ENCODE assay signal across 8 mouse cellular contexts in the genomic region with DNA sequence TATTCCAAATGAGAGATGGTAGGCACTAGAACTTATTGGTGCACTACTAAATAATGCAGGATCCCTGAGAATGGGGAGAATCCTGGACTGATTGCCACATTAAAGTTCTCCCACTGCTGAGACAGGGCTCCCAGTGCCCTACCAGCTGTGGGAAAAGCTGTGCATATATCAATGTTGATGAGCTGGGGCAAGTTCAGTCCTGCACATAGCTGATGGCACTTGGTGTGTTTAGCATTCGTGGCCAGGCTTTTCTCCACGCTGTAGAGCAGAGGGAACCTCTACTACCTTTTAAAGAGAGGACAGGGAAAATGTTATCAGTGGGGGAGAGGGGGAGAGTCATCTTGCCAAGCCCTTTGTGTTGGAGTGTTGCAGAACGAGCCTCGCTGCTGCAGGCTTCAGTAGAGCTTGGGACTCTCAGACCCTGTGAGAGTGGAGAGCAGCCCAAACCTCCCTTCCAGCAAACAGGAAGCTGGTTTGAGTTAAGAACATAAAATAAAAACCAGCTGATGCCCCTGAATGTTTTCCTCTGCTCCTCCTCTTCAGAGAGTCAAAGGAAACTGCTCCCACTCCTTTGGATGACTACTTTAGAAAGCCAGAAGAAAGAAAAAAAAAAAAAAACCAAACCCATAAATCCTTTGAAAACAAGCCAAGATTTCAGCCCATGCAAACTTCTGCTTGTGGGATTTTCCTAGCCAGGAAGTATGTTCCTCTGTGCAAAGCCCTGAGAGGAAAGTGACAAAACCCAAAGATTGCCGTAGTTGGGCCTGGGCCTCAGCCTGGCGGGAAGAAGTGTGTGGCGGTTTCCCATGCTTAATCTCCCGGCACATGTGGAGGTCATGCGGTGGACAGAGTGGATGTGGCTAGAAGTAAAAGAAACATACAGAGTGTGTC. TPM values are rescaled to one million over a fixed set of nuclear protein-coding genes. Genes with fewer than 3 reads are reported as not detected.
DNase-seq lines count a peak whose midpoint lies in the region; ATAC-seq and TF ChIP-seq lines count a peak whose summit lies in the region.

No protein-coding gene starts in this region.

- H3K9me3 ChIP-seq in kidney, embryonic 16.5 days (ENCODE audit: low read length): no peaks in the 10 kb centered on the region
- no peaks in the 10 kb centered on the region for H3K9me3 ChIP-seq in neural tube, embryonic 13.5 days

- no peaks in the 10 kb centered on the region for H3K36me3 ChIP-seq in thymus, adult 2 months (ENCODE audit: control insufficient read depth, insufficient read depth, low read length)
- H3K36me3 ChIP-seq in kidney, embryonic 16.5 days (ENCODE audit: insufficient read depth, low read length): peaks cover 4% of the 10 kb centered on the region; the same call in 1 of the 2 replicates
- peaks cover 16% of the 10 kb centered on the region for H3K36me3 ChIP-seq in neural tube, embryonic 13.5 days

- no peak overlapping the region for H3K4me2 ChIP-seq in kidney, embryonic 16.5 days (replicated peaks; ENCODE audit: low read depth, low read length)
- H3K4me2 ChIP-seq in neural tube, embryonic 13.5 days: no peak overlapping the region

- H3K4me1 ChIP-seq in thymus, adult 2 months (replicated peaks; ENCODE audit: control insufficient read depth, insufficient read depth, low read length): no peaks in the 10 kb centered on the region
- H3K4me1 ChIP-seq in kidney, embryonic 16.5 days (ENCODE audit: insufficient read depth, low read length): peaks cover 30% of the 10 kb centered on the region
- H3K4me1 ChIP-seq in neural tube, embryonic 13.5 days (replicated peaks): peaks cover 15% of the 10 kb centered on the region

- peak overlapping the region; percentile 28 for H3K9ac ChIP-seq in kidney, embryonic 16.5 days (replicated peaks; ENCODE audit: low read length)
- no peak overlapping the region for H3K9ac ChIP-seq in neural tube, embryonic 13.5 days

- no peaks in the 10 kb centered on the region for H3K27me3 ChIP-seq in thymus, adult 2 months (ENCODE audit: control insufficient read depth, insufficient read depth, low read length)
- no peaks in the 10 kb centered on the region for H3K27me3 ChIP-seq in kidney, embryonic 16.5 days (ENCODE audit: insufficient read depth, low read length)
- no peaks in the 10 kb centered on the region for H3K27me3 ChIP-seq in neural tube, embryonic 13.5 days

- TF ChIP-seq CTCF in thymus, adult 2 months (IDR thresholded peaks at IDR 0.05; ENCODE audit: borderline replicate concordance, control insufficient read depth, extremely low read depth, insufficient read depth, low read length, poor library complexity): no peak

- ATAC-seq in kidney, embryonic 16.5 days (ENCODE audit: low FRiP score, low TSS enrichment): peak; percentile 64
- ATAC-seq in neural tube, embryonic 13.5 days (ENCODE audit: low read depth): no peak; the same call in 1 of the 2 replicates

- no peak for DNase-seq in thymus, adult 2 months
- DNase-seq in thymus, postnatal 14 days: no peak
- peak; percentile 39 to 53 for DNase-seq in heart, adult 9 months (ENCODE audit: low spot score in 2 of 2)
- no peak for DNase-seq in urinary bladder, adult 18-20 months (ENCODE audit: low spot score in 2 of 2)
- DNase-seq in thymus, postnatal 4 days: no peak
- DNase-seq in gastrocnemius, postnatal 4 days (ENCODE audit: low spot score in 2 of 2): no peak

- WGBS in thymus, adult 2 months: 50% methylated on average over 9 of the region's 9 CpGs
- WGBS in kidney, embryonic 16.5 days: 37% methylated on average over 9 of the region's 9 CpGs
- WGBS in neural tube, embryonic 13.5 days: 74% methylated on average over 9 of the region's 9 CpGs

- H3K4me3 ChIP-seq in thymus, adult 2 months (ENCODE audit: control insufficient read depth, insufficient read depth, low read length): no peak overlapping the region
- H3K4me3 ChIP-seq in kidney, embryonic 16.5 days (ENCODE audit: low read length): no peak overlapping the region
- no peak overlapping the region for H3K4me3 ChIP-seq in neural tube, embryonic 13.5 days

- H3K27ac ChIP-seq in thymus, adult 2 months (ENCODE audit: control insufficient read depth, insufficient read depth, low read length): peak overlapping the region; percentile 21; the same call in 1 of the 2 replicates
- H3K27ac ChIP-seq in kidney, embryonic 16.5 days (ENCODE audit: low read length): peak overlapping the region; percentile 90
- peak overlapping the region; percentile 80 for H3K27ac ChIP-seq in neural tube, embryonic 13.5 days (replicated peaks)

- TF ChIP-seq POLR2A in thymus, adult 2 months (IDR thresholded peaks at IDR 0.05; ENCODE audit: control insufficient read depth, extremely low read depth, insufficient read depth, low read length, poor library complexity): no peak

RNA-seq across cellular contexts. Expression of a gene that starts 23.1 kb away (rescaled TPM):
- 15.5 and 15.7 TPM in 2 replicates for polyA plus RNA-seq in thymus, adult 2 months (2012; rRNA removed)
- polyA plus RNA-seq in kidney, embryonic 16.5 days (2015; fragmentation: Nextera tagmentation; extraction: Ambion mirVana): 3.2 and 4.0 TPM in 2 replicates
- polyA plus RNA-seq in neural tube, embryonic 13.5 days (2015; fragmentation: Nextera tagmentation; extraction: Ambion mirVana): 4.5 and 5.8 TPM in 2 replicates
- 10 to 100 TPM; 14.1 to 15.6 TPM for total RNA-seq in gastrocnemius, postnatal 4 days (2021)

RNA-seq across cellular contexts. Expression of a gene that starts 31.6 kb away (rescaled TPM):
- 13.9 and 15.5 TPM in 2 replicates for polyA plus RNA-seq in thymus, adult 2 months (2012; rRNA removed)
- polyA plus RNA-seq in kidney, embryonic 16.5 days (2015; fragmentation: Nextera tagmentation; extraction: Ambion mirVana): 24.7 and 25.2 TPM in 2 replicates
- 19.8 and 24.8 TPM in 2 replicates for polyA plus RNA-seq in neural tube, embryonic 13.5 days (2015; fragmentation: Nextera tagmentation; extraction: Ambion mirVana)
- 1 to 10 TPM; 7.9 to 9.2 TPM for total RNA-seq in gastrocnemius, postnatal 4 days (2021)

RNA-seq across cellular contexts. Expression of a gene that starts 31.7 kb away (rescaled TPM):
- polyA plus RNA-seq in thymus, adult 2 months (2012; rRNA removed): 7.0 and 8.8 TPM in 2 replicates
- polyA plus RNA-seq in kidney, embryonic 16.5 days (2015; fragmentation: Nextera tagmentation; extraction: Ambion mirVana): 4.0 and 6.0 TPM in 2 replicates
- 6.9 and 11.1 TPM in 2 replicates for polyA plus RNA-seq in neural tube, embryonic 13.5 days (2015; fragmentation: Nextera tagmentation; extraction: Ambion mirVana)
- 1 to 10 TPM; 1.0 to 1.2 TPM for total RNA-seq in gastrocnemius, postnatal 4 days (2021)

RNA-seq across cellular contexts. Expression of a gene that starts 37.6 kb away (rescaled TPM):
- polyA plus RNA-seq in thymus, adult 2 months (2012; rRNA removed): 7.7 and 11.8 TPM in 2 replicates
- 2.0 and 2.6 TPM in 2 replicates for polyA plus RNA-seq in kidney, embryonic 16.5 days (2015; fragmentation: Nextera tagmentation; extraction: Ambion mirVana)
- polyA plus RNA-seq in neural tube, embryonic 13.5 days (2015; fragmentation: Nextera tagmentation; extraction: Ambion mirVana): 3.8 and 4.0 TPM in 2 replicates
- 1 to 10 TPM; 1.8 to 2.9 TPM for total RNA-seq in gastrocnemius, postnatal 4 days (2021)

Comparison
In these comparisons a context has a peak if more than half of its experiments do, and no peak if none do; other contexts are left out.
1. DNase-seq: peak in heart, adult 9 months (2 of 2); none in thymus, adult 2 months (single experiment), thymus, postnatal 14 days (single experiment), urinary bladder, adult 18-20 months (0 of 2), thymus, postnatal 4 days (single experiment) and gastrocnemius, postnatal 4 days (0 of 2).
2. H3K27ac ChIP-seq: peak in every context shown above with its lines; median percentile 90 in kidney, embryonic 16.5 days; 80 in neural tube, embryonic 13.5 days; 21 in thymus, adult 2 months.